Mouse (Mus musculus): Measurements from ENCODE around the gene Acvr1b. TPM values are rescaled to one million over a fixed set of nuclear protein-coding genes. Genes with fewer than 3 reads are reported as not detected.
A peak's percentile ranks its signal among the peaks of the same experiment; 100 is the strongest.

Acvr1b gene
- polyA plus RNA-seq, 1 experiment from 2014 or later = 10.7 TPM

DNA sequence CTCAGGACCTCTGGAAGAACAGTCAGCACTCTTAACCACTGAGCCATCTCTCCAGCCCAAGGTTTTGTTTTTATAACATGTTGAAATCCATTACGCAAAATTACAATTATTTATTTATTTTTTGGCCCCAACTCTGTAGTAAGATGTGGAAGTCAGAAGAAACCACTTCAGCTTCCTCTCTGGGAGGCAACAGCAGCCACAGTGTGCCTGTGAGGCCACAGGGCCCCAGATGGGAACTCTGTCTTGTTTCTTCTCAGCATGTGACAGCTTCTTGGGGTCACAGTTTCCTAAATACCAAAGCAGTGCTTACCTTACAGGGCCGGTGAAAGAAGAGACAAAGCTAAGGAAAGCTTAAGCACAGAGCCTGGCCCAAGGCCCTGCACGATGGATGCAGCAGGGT lies 70.1 kb downstream of the Acvr1b start:
- Histone ChIP-seq H3K4me1 (ENCODE audit: control insufficient read depth, insufficient read depth, low read length) (peaks cover 18% of the 10 kb centered on the region), H3K27me3 (replicated peaks; ENCODE audit: control insufficient read depth, insufficient read depth, low read length) (no peaks in the 10 kb centered on the region), H3K9me3 (ENCODE audit: control insufficient read depth, low read length) (no peaks in the 10 kb centered on the region), H3K9ac (ENCODE audit: low read depth, low read length) (no peak overlapping the region), H3K27ac (replicated peaks; ENCODE audit: low read depth, low read length) (no peak overlapping the region), H3K4me3 (ENCODE audit: low read depth, low read length) (no peak overlapping the region), H3K4me2 (ENCODE audit: low read depth, low read length) (no peak overlapping the region), H3K36me3 (ENCODE audit: control insufficient read depth, insufficient read depth, low read length) (no peaks in the 10 kb centered on the region)
- ATAC-seq (ENCODE audit: low read depth) = no peak
- no peak for DNase-seq (ENCODE audit: low spot score)
- WGBS = 64% methylated on average over 3 of the region's 3 CpGs

DNA sequence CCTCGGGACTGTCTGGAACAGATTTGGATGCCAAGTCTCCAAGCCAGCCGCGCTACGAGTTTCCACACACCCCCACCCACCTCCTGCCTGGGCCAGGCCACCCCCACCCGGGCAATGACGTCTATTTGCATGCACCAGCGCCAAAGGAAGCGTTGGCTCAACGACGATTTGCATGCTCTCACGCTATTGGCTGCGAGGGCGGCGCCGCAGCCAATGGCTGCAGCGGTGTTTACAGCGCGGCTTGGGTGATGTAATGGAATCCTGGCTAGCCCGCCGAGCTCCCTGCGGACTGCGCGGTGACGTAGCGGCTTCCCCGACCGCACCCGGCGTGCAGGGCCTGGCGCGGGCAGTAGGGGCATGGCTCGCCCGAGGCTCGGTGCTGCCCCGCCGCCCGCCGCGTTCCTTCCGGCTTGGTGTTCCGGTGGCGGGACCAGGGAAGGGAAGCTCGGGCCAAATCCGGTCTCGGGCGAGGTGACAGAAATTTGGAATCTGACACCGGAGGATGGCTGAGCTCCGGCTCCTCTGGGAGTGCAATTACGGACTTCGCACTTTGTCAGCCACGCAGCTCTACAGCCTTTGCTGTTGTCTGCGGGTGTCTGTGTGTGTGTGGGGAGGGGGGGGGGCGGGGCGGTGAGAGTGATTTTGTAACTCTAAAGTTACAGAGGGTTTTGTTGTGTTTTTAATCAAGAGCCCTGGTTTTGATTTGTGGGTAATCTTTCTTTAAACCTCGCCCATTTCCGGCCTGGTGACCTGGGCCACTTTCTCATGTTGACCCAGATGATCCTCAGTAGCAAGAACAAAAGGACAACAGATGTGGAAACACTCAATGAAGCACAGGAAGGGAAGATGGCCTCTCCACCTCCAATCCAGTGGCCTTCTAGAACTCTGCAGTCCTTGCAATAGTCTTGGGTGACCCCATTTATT lies 72.6 kb downstream of the Acvr1b start:
- peak overlapping the region; percentile 45 for H3K4me3 ChIP-seq (ENCODE audit: low read depth, low read length)
- peak overlapping the region; percentile 66 for H3K4me2 ChIP-seq (ENCODE audit: low read depth, low read length)
- ATAC-seq (ENCODE audit: low read depth) (peak; percentile 98), DNase-seq (ENCODE audit: low spot score) (peak; percentile 100)
- no peaks in the 10 kb centered on the region for H3K27me3 ChIP-seq (replicated peaks; ENCODE audit: control insufficient read depth, insufficient read depth, low read length)
- H3K4me1 ChIP-seq (ENCODE audit: control insufficient read depth, insufficient read depth, low read length) = peaks cover 12% of the 10 kb centered on the region
- H3K27ac ChIP-seq (replicated peaks; ENCODE audit: low read depth, low read length) = peak overlapping the region; percentile 94
- H3K36me3 ChIP-seq (ENCODE audit: control insufficient read depth, insufficient read depth, low read length) = no peaks in the 10 kb centered on the region
- WGBS = under 1% methylated on average over 29 of the region's 56 CpGs
- H3K9me3 ChIP-seq (ENCODE audit: control insufficient read depth, low read length) = no peaks in the 10 kb centered on the region
- peak overlapping the region; percentile 72 for H3K9ac ChIP-seq (ENCODE audit: low read depth, low read length)

DNA sequence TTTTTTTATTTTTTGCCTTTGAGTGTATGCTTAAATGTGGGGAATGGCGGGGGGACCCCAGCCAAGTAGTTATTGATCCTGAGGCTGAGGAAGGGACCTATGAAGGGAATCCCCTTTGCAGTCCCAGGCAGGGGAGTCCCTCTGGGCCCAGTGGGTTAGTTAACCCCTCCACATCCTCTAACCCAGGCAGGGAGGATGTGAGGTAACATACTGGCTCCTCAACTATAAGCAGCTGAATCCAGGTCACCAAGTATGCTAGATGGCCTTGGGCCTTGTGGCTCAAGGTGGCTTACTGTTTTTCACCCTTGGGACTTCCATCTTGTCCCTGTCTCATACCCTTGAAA lies 73.3 kb downstream of the Acvr1b start:
- no peaks in the 10 kb centered on the region for H3K27me3 ChIP-seq (replicated peaks; ENCODE audit: control insufficient read depth, insufficient read depth, low read length)
- peak overlapping the region; percentile 94 for H3K27ac ChIP-seq (replicated peaks; ENCODE audit: low read depth, low read length)
- H3K4me2 ChIP-seq (ENCODE audit: low read depth, low read length) = peak overlapping the region; percentile 66
- DNase-seq (ENCODE audit: low spot score) (no peak), ATAC-seq (ENCODE audit: low read depth) (no peak)
- H3K36me3 ChIP-seq (ENCODE audit: control insufficient read depth, insufficient read depth, low read length) = no peaks in the 10 kb centered on the region
- peak overlapping the region; percentile 72; the same call in 1 of the 2 replicates for H3K9ac ChIP-seq (ENCODE audit: low read depth, low read length)
- H3K4me3 ChIP-seq (ENCODE audit: low read depth, low read length) = peak overlapping the region; percentile 45; the same call in 1 of the 2 replicates
- peaks cover 12% of the 10 kb centered on the region for H3K4me1 ChIP-seq (ENCODE audit: control insufficient read depth, insufficient read depth, low read length)
- no peaks in the 10 kb centered on the region for H3K9me3 ChIP-seq (ENCODE audit: control insufficient read depth, low read length)
- 48% methylated on average over 1 of the region's 1 CpGs for WGBS

DNA sequence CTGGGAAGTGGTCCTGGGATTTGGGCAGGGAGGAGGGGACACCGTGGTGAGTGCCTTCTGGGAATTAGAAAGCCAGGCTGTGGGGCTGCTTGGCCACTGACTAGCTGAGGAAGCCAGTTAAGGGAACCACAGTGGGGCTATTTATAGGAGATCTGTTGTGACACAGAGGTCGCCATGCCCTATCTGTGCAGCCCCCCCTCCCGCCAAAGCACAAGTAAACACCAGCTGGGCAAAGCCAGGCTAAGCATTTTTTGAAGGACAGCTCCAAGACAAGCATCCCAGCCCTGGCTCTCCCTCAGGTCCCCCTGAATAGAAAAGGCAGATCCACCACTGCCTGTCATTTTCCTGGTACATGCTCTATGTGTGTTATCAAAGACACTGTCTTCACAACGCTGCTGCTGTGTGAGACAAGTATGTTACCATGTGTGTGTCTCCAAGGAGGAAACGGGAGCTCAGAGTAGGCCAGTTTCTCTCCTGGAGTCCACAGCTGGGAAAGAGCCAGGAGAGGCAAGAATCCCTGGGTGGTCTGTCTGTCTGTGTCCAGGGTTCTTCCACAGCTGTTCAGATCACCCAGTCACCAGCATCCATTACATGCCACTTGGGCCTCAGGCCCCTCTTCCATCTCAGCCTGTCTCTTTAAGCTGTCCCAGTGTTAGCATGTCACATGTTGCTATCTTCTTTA lies 74.3 kb downstream of the Acvr1b start:
- Histone ChIP-seq H3K27ac (replicated peaks; ENCODE audit: low read depth, low read length) (peak overlapping the region; percentile 85), H3K4me2 (ENCODE audit: low read depth, low read length) (no peak overlapping the region), H3K36me3 (ENCODE audit: control insufficient read depth, insufficient read depth, low read length) (no peaks in the 10 kb centered on the region), H3K9me3 (ENCODE audit: control insufficient read depth, low read length) (no peaks in the 10 kb centered on the region), H3K27me3 (replicated peaks; ENCODE audit: control insufficient read depth, insufficient read depth, low read length) (no peaks in the 10 kb centered on the region), H3K4me3 (ENCODE audit: low read depth, low read length) (no peak overlapping the region), H3K9ac (ENCODE audit: low read depth, low read length) (no peak overlapping the region), H3K4me1 (ENCODE audit: control insufficient read depth, insufficient read depth, low read length) (peaks cover 12% of the 10 kb centered on the region)
- DNase-seq (ENCODE audit: low spot score) (peak; percentile 50), ATAC-seq (ENCODE audit: low read depth) (no peak)
- WGBS = 40% methylated on average over 4 of the region's 5 CpGs

DNA sequence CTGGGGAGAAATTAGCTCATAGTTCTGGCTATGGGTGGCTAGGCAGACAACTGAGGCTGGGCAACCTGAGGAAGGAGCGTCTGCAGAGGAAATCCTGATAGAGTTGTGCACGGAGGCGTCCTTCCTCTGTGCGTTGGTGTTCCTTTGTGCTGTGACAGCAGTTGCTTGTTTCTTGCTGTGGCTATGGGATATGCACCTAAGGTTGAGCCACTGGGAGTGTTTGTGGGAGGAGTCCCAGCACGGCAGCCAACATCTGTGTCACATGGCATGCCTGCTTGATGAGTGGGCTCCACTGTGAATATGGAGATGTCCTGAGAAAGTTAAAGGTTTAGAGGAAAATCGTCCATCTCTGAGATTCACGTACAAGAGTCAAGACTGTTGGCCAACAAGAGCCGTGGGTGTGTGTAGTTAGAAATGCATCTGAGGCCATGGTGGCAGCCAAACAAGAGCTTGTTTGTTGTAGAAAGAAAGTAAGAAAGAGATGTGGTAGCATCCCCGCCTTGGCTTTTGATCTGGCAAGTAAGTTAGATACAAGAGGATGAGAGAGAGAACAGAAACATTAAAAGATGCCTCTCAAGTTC lies 76.4 kb downstream of the Acvr1b start:
- H3K4me2 ChIP-seq (ENCODE audit: low read depth, low read length) = no peak overlapping the region
- no peak for ATAC-seq (ENCODE audit: low read depth)
- no peak overlapping the region for H3K9ac ChIP-seq (ENCODE audit: low read depth, low read length)
- H3K9me3 ChIP-seq (ENCODE audit: control insufficient read depth, low read length) = no peaks in the 10 kb centered on the region
- 78% methylated on average over 9 of the region's 9 CpGs for WGBS
- H3K4me1 ChIP-seq (ENCODE audit: control insufficient read depth, insufficient read depth, low read length) = peaks cover 12% of the 10 kb centered on the region
- H3K27me3 ChIP-seq (replicated peaks; ENCODE audit: control insufficient read depth, insufficient read depth, low read length) = no peaks in the 10 kb centered on the region
- no peak for DNase-seq (ENCODE audit: low spot score)
- H3K36me3 ChIP-seq (ENCODE audit: control insufficient read depth, insufficient read depth, low read length) = no peaks in the 10 kb centered on the region
- no peak overlapping the region for H3K27ac ChIP-seq (replicated peaks; ENCODE audit: low read depth, low read length)
- no peak overlapping the region for H3K4me3 ChIP-seq (ENCODE audit: low read depth, low read length)

DNA sequence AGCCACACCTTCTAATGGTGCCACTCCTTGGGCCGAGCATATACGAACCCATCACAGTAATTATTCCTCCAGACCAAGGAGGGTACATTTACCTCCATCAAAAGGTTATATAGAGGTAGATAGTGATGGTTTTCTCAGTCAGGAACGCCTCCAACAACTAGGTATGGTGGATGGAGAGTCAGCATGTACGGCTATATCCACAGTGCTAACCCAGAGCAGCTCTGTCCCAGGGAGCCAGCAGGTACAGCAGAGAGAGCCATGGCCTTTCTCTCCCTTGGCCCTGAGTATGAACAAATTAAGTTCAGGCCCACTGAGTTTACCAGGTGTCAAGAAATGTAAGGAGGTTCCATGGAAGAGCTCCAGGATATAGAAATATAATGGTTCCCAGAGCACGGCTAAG lies 78.1 kb downstream of the Acvr1b start:
- H3K27me3 ChIP-seq (replicated peaks; ENCODE audit: control insufficient read depth, insufficient read depth, low read length) = no peaks in the 10 kb centered on the region
- WGBS = 86% methylated on average over 5 of the region's 5 CpGs
- DNase-seq (ENCODE audit: low spot score) = no peak

DNA sequence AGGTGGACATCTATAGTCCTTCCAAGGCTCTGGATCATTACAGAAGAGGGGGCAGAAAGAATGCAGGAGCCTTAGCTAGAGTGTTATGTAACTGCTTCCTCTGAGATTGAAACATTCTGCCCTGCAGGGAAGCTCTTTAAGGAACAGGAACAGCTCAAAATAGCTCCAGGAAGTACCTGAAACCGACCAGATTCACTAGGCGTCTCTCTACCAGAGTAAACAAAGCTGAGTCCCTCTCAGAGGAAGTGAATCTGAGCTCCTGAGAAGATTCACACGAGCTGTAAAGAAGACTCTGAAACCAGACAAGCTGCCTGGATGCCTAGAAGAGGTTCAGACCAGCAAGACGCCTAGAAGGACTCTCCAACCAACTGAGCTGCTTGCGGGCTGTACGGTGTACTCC lies 78.7 kb downstream of the Acvr1b start:
- H3K9ac ChIP-seq (ENCODE audit: low read depth, low read length) = no peak overlapping the region
- H3K4me3 ChIP-seq (ENCODE audit: low read depth, low read length) = no peak overlapping the region
- no peaks in the 10 kb centered on the region for H3K9me3 ChIP-seq (ENCODE audit: control insufficient read depth, low read length)
- no peak for DNase-seq (ENCODE audit: low spot score)
- H3K36me3 ChIP-seq (ENCODE audit: control insufficient read depth, insufficient read depth, low read length) = no peaks in the 10 kb centered on the region
- ATAC-seq (ENCODE audit: low read depth) = no peak
- H3K27me3 ChIP-seq (replicated peaks; ENCODE audit: control insufficient read depth, insufficient read depth, low read length) = no peaks in the 10 kb centered on the region
- H3K27ac ChIP-seq (replicated peaks; ENCODE audit: low read depth, low read length) = no peak overlapping the region
- H3K4me2 ChIP-seq (ENCODE audit: low read depth, low read length) = no peak overlapping the region
- 74% methylated on average over 6 of the region's 6 CpGs for WGBS
- H3K4me1 ChIP-seq (ENCODE audit: control insufficient read depth, insufficient read depth, low read length) = no peaks in the 10 kb centered on the region; the same call in 1 of the 2 replicates

More for the DNA sequence above, 78.1 kb downstream of the Acvr1b start:
- no peak overlapping the region for H3K9ac ChIP-seq (ENCODE audit: low read depth, low read length)
- peaks cover 5% of the 10 kb centered on the region for H3K4me1 ChIP-seq (ENCODE audit: control insufficient read depth, insufficient read depth, low read length)
- no peaks in the 10 kb centered on the region for H3K9me3 ChIP-seq (ENCODE audit: control insufficient read depth, low read length)
- ATAC-seq (ENCODE audit: low read depth) = no peak
- H3K27ac ChIP-seq (replicated peaks; ENCODE audit: low read depth, low read length) = no peak overlapping the region
- H3K36me3 ChIP-seq (ENCODE audit: control insufficient read depth, insufficient read depth, low read length) = no peaks in the 10 kb centered on the region
- no peak overlapping the region for H3K4me2 ChIP-seq (ENCODE audit: low read depth, low read length)
- no peak overlapping the region for H3K4me3 ChIP-seq (ENCODE audit: low read depth, low read length)

DNA sequence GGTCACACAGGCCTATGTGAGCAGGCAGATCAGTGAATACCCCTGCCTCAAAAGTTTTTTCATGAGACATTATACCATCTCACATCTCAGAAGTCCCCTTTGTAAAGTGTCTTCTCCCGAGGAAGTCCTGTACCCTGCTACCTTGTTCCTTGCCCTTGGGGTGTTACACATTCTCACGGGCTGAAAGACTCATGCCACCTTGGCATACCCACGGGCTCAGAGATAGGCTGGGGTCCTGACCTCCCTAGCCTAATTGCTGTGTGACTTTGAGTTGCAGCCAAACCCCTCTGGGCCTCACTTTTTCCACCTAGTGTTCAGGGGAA lies 79.7 kb downstream of the Acvr1b start:
- no peaks in the 10 kb centered on the region for H3K9me3 ChIP-seq (ENCODE audit: control insufficient read depth, low read length)
- no peaks in the 10 kb centered on the region; the same call in none of the 2 replicates for H3K4me1 ChIP-seq (ENCODE audit: control insufficient read depth, insufficient read depth, low read length)
- DNase-seq (ENCODE audit: low spot score) = no peak
- H3K4me2 ChIP-seq (ENCODE audit: low read depth, low read length) = peak overlapping the region; percentile 89
- H3K9ac ChIP-seq (ENCODE audit: low read depth, low read length) = peak overlapping the region; percentile 90
- H3K27ac ChIP-seq (replicated peaks; ENCODE audit: low read depth, low read length) = peak overlapping the region; percentile 65
- H3K4me3 ChIP-seq (ENCODE audit: low read depth, low read length) = peak overlapping the region; percentile 66
- H3K36me3 ChIP-seq (ENCODE audit: control insufficient read depth, insufficient read depth, low read length) = no peaks in the 10 kb centered on the region
- no peaks in the 10 kb centered on the region for H3K27me3 ChIP-seq (replicated peaks; ENCODE audit: control insufficient read depth, insufficient read depth, low read length)
- 18% methylated on average over 3 of the region's 3 CpGs for WGBS
- ATAC-seq (ENCODE audit: low read depth) = no peak
